Mouse (Mus musculus): ENCODE measurements around the gene Pepd.

The Pepd gene

GRCm38 (mm10) chr7:35084565-35085360 lies 172.6 kb downstream of the Pepd start:
- Histone ChIP-seq H3K9me3 (ENCODE audit: low read length) (no peaks in the 10 kb centered on the region), H3K4me3 (replicated peaks; ENCODE audit: low read length) (no peak overlapping the region), H3K27me3 (ENCODE audit: insufficient read depth, low read length) (peaks cover 42% of the 10 kb centered on the region), H3K4me1 (replicated peaks; ENCODE audit: low read depth, low read length) (peaks cover 10% of the 10 kb centered on the region), H3K36me3 (ENCODE audit: insufficient read depth, low read length) (no peaks in the 10 kb centered on the region)
- TF ChIP-seq NANOG (IDR thresholded peaks at IDR 0.05; ENCODE audit: borderline replicate concordance, low read length) (no peak), POU5F1 (IDR thresholded peaks at IDR 0.05; ENCODE audit: borderline replicate concordance, low read length) (no peak), CTCF (conservative IDR thresholded peaks at IDR 0.05; ENCODE audit: low read length) (no peak)

- Histone ChIP-seq H3K36me3 (ENCODE audit: insufficient read depth, low read length) (no peaks in the 10 kb centered on the region), H3K27me3 (ENCODE audit: insufficient read depth, low read length) (peaks cover 42% of the 10 kb centered on the region), H3K4me1 (replicated peaks; ENCODE audit: low read depth, low read length) (peaks cover 10% of the 10 kb centered on the region), H3K4me3 (replicated peaks; ENCODE audit: low read length) (peak overlapping the region; percentile 37; the same call in 1 of the 2 replicates), H3K9me3 (ENCODE audit: low read length) (no peaks in the 10 kb centered on the region)
- TF ChIP-seq NANOG (IDR thresholded peaks at IDR 0.05; ENCODE audit: borderline replicate concordance, low read length) (no peak), CTCF (conservative IDR thresholded peaks at IDR 0.05; ENCODE audit: low read length) (no peak), POU5F1 (IDR thresholded peaks at IDR 0.05; ENCODE audit: borderline replicate concordance, low read length) (no peak)
Measured at GRCm38 (mm10) chr7:35086271-35086861, 174.2 kb downstream of the Pepd start.

GRCm38 (mm10) chr7:35090550-35090949 lies 178.4 kb downstream of the Pepd start:
- Histone ChIP-seq H3K4me3 (replicated peaks; ENCODE audit: low read length) (no peak overlapping the region), H3K27me3 (ENCODE audit: insufficient read depth, low read length) (peaks cover 32% of the 10 kb centered on the region), H3K4me1 (replicated peaks; ENCODE audit: low read depth, low read length) (peaks cover 10% of the 10 kb centered on the region), H3K36me3 (ENCODE audit: insufficient read depth, low read length) (no peaks in the 10 kb centered on the region), H3K9me3 (ENCODE audit: low read length) (no peaks in the 10 kb centered on the region)
- no peak for TF ChIP-seq POU5F1 (IDR thresholded peaks at IDR 0.05; ENCODE audit: borderline replicate concordance, low read length)
- TF ChIP-seq CTCF (conservative IDR thresholded peaks at IDR 0.05; ENCODE audit: low read length) = no peak
- TF ChIP-seq NANOG (IDR thresholded peaks at IDR 0.05; ENCODE audit: borderline replicate concordance, low read length) = no peak
